Mouse (Mus musculus): ENCODE data around the gene Bst1.

DNA sequence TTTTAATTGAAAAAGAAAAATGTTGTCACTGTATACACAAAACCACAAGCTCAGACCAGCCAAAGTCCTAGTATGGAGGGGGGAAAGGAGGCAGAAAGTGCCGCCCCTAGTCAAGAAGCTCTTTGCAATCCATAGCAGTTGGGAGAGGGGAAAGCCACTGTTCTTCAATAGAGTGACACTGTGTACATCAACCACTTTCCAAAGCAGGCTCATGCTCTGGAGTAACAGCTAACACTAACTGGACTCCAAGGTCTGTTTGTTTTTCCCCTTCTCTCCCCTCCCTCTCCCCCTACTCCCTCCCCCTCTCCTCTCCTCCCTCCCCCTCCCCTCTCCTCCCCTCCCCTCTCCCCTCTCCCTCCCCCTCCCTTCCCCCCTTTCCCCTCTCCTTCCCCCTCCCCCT, 18.0 kb upstream of the Bst1 start:
- no peak for TF ChIP-seq EP300 (IDR thresholded peaks at IDR 0.05; ENCODE audit: low read depth)
- TF ChIP-seq CTCF (IDR thresholded peaks at IDR 0.05; ENCODE audit: low read depth): no peak

All from liver, postnatal 0 days (tissue).